Mouse (Mus musculus) stomach, postnatal 0 days (tissue): ENCODE measurements around the gene Itga6. TPM values are rescaled to one million over a fixed set of nuclear protein-coding genes. Genes with fewer than 3 reads are reported as not detected.

Experiments
- ATAC-seq: fragments of 200-750 bp; cut with Nextera tagmentation; 2 replicates; pipeline ENCODE4 v1.8.0; 2017; ENCODE audit not compliant: low FRiP score, low TSS enrichment
- DNase-seq: peaks from one replicate; pipeline ENCODE4 v3.0.0-alpha.2; 2016; ENCODE audit warnings: low spot score
- H3K27ac ChIP-seq: fragments of 300-500 bp; sonication (generic); replicated peaks from 2 replicates; pipeline ENCODE4 v1.5.1; 2014; ENCODE audit warnings: mild to moderate bottlenecking, control low read depth
- H3K27me3 ChIP-seq: fragments of 300-500 bp; sonication (generic); 2 replicates; pipeline ENCODE4 v1.6.1; 2014; ENCODE audit warnings: low read length; ENCODE audit not compliant: control insufficient read depth, insufficient read depth
- H3K36me3 ChIP-seq: fragments of 300-500 bp; sonication (generic); 2 replicates; pipeline ENCODE4 v1.6.1; 2014; ENCODE audit warnings: low read length, mixed read lengths; ENCODE audit not compliant: control insufficient read depth, insufficient read depth
- H3K4me1 ChIP-seq: fragments of 300-500 bp; sonication (generic); replicated peaks from 2 replicates; pipeline ENCODE4 v1.6.1; 2014; ENCODE audit warnings: antibody characterized with exemption; ENCODE audit not compliant: control insufficient read depth, insufficient read depth
- H3K4me2 ChIP-seq: fragments of 300-500 bp; sonication (generic); replicated peaks from 2 replicates; pipeline ENCODE4 v1.6.1; 2014; ENCODE audit warnings: low read depth, mild to moderate bottlenecking, control low read depth, moderate library complexity
- H3K4me3 ChIP-seq: fragments of 300-500 bp; sonication (generic); 2 replicates; pipeline ENCODE4 v1.5.1; 2014; ENCODE audit warnings: low read depth, low read length, control low read depth
- H3K9ac ChIP-seq: fragments of 300-500 bp; sonication (generic); 2 replicates; pipeline ENCODE4 v1.6.1; 2014; ENCODE audit warnings: mild to moderate bottlenecking, low read length, control low read depth, mixed read lengths
- H3K9me3 ChIP-seq: fragments of 300-500 bp; sonication (generic); 2 replicates; pipeline ENCODE4 v1.6.1; 2016; ENCODE audit warnings: low read length; ENCODE audit not compliant: control insufficient read depth
- CTCF ChIP-seq: IDR thresholded peaks from 2 replicates; pipeline ENCODE4 v1.5.1; 2016; ENCODE audit warnings: antibody characterized with exemption, low read depth, mild to moderate bottlenecking, moderate library complexity
- EP300 ChIP-seq: optimal IDR thresholded peaks from 2 replicates; pipeline ENCODE3; 2016; ENCODE audit warnings: antibody characterized with exemption
- WGBS: fragments of 180-500 bp; shearing (Covaris S2); extraction: QIAGEN DNeasy Blood & Tissue Kit; methylation state at CpG from one replicate; pipeline ENCODE4 v1.1.7; 2014; 5-methylcytosine and 5-hydroxymethylcytosine counted together
- polyA plus RNA-seq: library from polyadenylated mRNA; unstranded; fragments of >200 nt; fragmentation: Nextera tagmentation; extraction: Ambion mirVana; gene quantifications from 2 replicates; pipeline ENCODE4 v1.2.1, GENCODE M21; 2015

The Itga6 gene
- polyA plus RNA-seq, 1 experiment from 2014 or later: 51.9 TPM

DNA sequence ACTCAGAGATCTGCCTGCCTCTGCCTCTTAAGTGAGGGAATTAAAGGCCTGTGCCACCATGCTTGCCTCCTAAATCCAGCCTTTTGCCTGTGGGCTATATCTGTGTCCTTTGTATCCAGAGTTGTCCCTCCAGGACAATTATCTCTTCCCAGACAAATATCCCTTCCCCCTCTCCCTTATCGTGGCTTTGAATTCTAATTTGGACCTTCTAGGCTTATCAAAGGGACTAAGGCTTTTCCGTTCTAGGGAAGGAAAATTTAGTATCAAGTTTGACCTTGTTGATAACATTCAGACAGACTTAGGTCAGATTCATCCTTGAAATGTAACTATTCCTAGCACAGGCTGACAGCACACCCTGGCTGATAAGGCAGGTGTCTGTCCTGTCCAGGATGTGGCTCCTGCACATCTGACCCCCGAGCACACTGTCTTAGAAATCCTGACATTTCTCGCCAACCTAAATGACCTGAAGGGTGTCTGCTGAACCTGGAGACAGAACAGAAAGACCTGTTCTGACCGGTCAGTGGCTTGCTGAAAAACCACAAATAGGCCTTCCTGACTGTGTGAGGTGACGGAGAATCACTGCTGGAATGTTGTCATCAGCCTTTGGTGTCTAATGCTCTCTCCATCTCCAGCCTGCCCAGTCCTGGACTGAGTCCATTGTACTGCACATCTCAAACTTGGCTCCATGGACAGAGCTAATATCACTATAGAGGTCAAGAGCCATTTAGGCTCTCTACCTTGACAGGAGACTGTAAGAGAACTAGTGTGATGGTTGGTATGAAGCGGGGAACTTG is 18.3 kb upstream of the Itga6 start:
- Histone ChIP-seq H3K4me2 (no peak overlapping the region), H3K36me3 (no peaks in the 10 kb centered on the region), H3K9ac (no peak overlapping the region), H3K9me3 (no peaks in the 10 kb centered on the region), H3K27ac (no peak overlapping the region), H3K4me1 (no peaks in the 10 kb centered on the region), H3K27me3 (no peaks in the 10 kb centered on the region), H3K4me3 (no peak overlapping the region)
- no peak for TF ChIP-seq EP300
- no peak for TF ChIP-seq CTCF
- DNase-seq (no peak), ATAC-seq (no peak)
- whole genome bisulfite sequencing: 86% methylated on average over 7 of the region's 7 CpGs

DNA sequence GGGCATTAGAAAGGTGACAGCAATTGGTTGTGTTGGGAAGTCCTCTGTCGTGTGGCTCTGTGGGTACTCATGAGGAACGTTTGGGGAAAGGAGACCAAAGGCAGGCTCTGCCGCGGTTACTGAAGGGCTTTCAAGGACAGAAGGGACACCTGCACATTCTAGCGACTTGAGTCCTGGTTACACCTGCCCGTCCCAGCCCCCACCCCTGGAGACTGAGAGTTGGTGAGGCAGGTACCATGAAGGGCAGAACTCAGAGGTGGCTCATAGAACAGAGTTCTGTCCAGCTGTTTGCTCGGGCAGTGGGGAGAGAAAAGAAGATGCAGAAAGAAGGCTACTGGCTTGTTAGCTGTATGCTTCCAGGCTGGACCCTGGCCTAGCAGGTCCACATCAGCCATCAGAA is 17.1 kb upstream of the Itga6 start:
- no peak overlapping the region for H3K27ac ChIP-seq
- no peak overlapping the region for H3K4me2 ChIP-seq
- WGBS: 81% methylated on average over 7 of the region's 7 CpGs
- no peaks in the 10 kb centered on the region for H3K27me3 ChIP-seq
- ATAC-seq: no peak
- no peak for DNase-seq
- H3K9ac ChIP-seq: no peak overlapping the region
- no peak overlapping the region for H3K4me3 ChIP-seq
- no peaks in the 10 kb centered on the region for H3K36me3 ChIP-seq
- no peaks in the 10 kb centered on the region for H3K9me3 ChIP-seq
- no peaks in the 10 kb centered on the region for H3K4me1 ChIP-seq
- no peak for TF ChIP-seq EP300
- TF ChIP-seq CTCF: no peak

DNA sequence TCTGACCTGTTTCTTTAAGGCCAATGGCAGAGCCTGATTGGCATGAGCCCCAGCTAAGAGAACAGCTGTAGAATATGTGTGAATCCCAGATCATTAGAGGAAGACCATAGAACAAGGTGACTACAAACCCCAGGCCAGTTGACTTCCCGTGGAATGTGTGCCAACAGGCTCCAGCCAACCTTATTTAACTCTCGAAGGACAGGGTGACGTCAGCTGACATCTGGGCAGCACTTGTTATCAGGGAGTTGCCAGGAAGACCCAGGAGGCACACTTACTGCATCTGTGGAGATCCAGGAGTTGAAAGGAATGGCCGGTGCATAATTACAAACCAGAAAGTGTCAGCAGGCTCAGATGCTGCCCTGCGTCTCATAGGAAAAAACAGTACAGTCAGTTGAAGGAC is 16.6 kb upstream of the Itga6 start:
- no peaks in the 10 kb centered on the region for H3K27me3 ChIP-seq
- H3K4me3 ChIP-seq: no peak overlapping the region
- 50% methylated on average over 5 of the region's 5 CpGs for WGBS
- H3K4me1 ChIP-seq: no peaks in the 10 kb centered on the region
- H3K36me3 ChIP-seq: no peaks in the 10 kb centered on the region
- no peak for DNase-seq
- no peak for TF ChIP-seq EP300
- TF ChIP-seq CTCF: no peak
- H3K27ac ChIP-seq: no peak overlapping the region
- H3K4me2 ChIP-seq: no peak overlapping the region
- no peak overlapping the region for H3K9ac ChIP-seq
- no peaks in the 10 kb centered on the region for H3K9me3 ChIP-seq
- ATAC-seq: 0 out of 2 replicates have a peak, but pooled peaks have one; percentile 31

DNA sequence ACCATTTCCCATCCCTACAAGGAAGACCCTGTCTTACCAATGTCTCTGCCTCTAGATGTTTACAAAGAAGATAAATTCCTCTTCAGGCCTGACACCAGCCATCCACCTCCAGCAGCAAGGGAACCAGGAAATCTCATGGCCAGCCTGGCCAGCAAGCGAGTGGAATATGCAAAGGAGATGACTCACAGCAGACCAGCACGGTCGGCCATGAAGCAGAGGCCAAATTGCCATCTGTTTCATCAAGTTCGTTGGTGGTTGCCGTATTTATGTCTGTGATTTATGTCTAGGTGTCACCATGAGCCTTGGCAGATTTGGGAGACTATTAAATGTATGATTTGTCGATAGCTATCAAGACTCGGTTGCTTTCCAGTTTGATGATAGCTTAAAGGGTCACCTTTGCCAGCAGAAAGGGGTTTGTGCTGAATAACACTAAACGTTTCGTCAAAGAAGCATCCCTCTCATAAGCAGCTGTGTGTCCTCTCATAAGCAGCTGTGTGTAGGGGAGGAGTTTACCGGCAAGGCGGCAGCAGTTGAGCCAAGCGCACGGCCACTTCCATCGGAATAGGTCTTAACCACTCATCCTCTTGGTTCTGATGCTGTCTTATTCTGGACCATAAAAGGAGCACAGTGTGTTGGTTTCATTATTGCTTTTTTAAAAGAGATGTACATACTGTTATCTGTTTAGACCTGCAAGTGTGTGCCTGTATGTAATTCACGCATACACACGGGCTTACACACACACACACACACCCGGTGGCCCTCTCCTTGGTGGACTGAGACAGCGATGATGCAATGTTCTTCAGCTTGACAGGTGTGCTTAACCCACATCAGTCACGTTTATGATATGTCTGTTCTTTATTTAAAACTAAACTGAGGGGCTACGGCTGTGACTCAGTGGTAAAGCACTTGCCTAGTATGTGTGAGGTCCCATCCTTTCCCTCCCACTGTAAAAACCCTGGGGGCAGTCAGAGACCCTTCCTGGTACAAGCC is 14.5 kb upstream of the Itga6 start:
- Histone ChIP-seq H3K27me3 (no peaks in the 10 kb centered on the region), H3K27ac (no peak overlapping the region), H3K36me3 (no peaks in the 10 kb centered on the region), H3K4me3 (no peak overlapping the region), H3K4me2 (no peak overlapping the region), H3K9ac (no peak overlapping the region), H3K9me3 (no peaks in the 10 kb centered on the region), H3K4me1 (no peaks in the 10 kb centered on the region)
- WGBS: 60% methylated on average over 20 of the region's 20 CpGs
- ATAC-seq: no peak
- no peak for DNase-seq
- TF ChIP-seq CTCF (no peak), EP300 (no peak)

DNA sequence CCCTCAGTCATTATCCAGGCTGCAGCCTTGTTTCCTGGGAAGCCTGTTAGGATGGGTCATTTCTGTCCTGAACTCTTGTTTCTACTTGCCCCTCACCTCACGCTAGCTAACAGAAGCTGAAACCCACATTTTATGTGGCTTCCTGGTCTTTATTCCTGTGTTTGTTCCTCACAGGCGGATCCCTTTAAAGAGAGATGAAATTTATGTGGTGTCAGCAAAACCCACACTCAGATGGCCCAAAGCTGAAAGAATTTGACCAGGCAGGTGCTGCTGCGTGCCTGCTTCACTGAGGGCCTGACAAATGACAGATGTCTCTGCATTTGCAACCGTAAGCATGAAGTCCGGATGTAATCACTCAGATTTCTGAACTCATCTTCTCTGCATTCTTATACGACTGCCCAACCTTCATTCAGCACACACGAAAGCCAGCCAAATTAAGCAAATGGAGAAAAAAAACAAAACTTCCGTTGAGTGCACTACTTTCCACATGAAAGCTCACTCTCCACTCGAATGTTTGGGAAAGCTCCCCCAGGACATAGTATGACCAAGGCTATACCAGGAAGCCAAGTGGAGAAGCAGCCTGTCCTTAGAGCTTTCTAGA is 10.5 kb upstream of the Itga6 start:
- H3K27me3 ChIP-seq: no peaks in the 10 kb centered on the region
- no peak for DNase-seq
- H3K9me3 ChIP-seq: no peaks in the 10 kb centered on the region
- no peak overlapping the region for H3K9ac ChIP-seq
- 34% methylated on average over 9 of the region's 9 CpGs for WGBS
- TF ChIP-seq CTCF (no peak), EP300 (no peak)
- no peaks in the 10 kb centered on the region for H3K36me3 ChIP-seq
- H3K27ac ChIP-seq: no peak overlapping the region
- H3K4me1 ChIP-seq: no peaks in the 10 kb centered on the region
- ATAC-seq: no peak
- no peak overlapping the region for H3K4me3 ChIP-seq
- H3K4me2 ChIP-seq: no peak overlapping the region
